Mouse (Mus musculus) CD4-positive helper T cell, adult 2 months (primary cell): ENCODE results near the gene Rora.

ENCODE experiments used
- DNase-seq: peaks from one replicate; pipeline ENCODE4 v3.0.0-alpha.2; 2012; ENCODE audit warnings: low read depth, missing footprints, low spot score

Rora gene

GRCm38 (mm10) chr9:69345550-69345949 lies 692.0 kb downstream of the Rora start:
- DNase-seq = no peak

DNA sequence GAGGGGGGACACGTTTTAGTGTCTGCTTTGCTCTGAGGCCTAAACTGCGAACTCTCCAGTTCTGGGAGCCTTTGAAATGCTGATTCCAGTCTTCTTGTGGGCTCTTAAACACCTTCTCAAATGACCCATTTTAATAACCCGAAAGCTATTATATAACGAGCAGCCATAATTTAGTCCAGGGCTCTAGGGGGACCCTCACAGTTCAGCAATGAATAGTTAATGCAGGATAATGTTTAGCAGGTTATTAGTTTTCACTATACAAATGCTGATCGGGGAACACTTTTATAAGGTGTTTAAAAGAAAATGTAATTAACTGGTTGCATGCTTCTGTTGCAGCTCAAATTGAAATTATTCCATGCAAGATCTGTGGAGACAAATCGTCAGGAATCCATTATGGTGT lies 694.2 kb downstream of the Rora start:
- no peak for DNase-seq

GRCm38 (mm10) chr9:69349537-69349936 lies 696.0 kb downstream of the Rora start:
- DNase-seq = peak; percentile 37

- DNase-seq = no peak
Measured at GRCm38 (mm10) chr9:69354228-69354627, 700.6 kb downstream of the Rora start.

DNA sequence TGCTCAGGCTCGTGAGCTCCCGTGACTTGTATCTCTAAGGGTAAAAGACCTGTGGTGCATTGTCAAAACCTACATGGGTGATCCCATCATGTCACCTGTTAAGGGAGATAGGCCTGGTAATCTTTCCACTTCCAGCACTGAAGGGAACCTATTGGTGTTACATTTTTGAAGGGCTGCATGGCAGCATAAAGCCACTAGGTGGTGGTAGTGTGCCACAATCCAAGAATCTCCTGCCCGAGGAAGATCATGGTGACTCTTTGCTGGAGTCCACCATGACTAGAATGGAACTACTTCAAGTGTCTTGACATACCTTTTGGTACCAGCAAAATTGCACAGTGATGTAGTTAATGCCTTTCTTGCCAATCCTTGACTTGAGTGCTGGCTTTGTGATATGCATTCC lies 704.2 kb downstream of the Rora start:
- DNase-seq = peak; percentile 57

GRCm38 (mm10) chr9:69358797-69359196 lies 705.2 kb downstream of the Rora start:
- no peak for DNase-seq

GRCm38 (mm10) chr9:69361951-69362445 lies 708.4 kb downstream of the Rora start:
- DNase-seq = no peak

- DNase-seq = no peak
Measured at GRCm38 (mm10) chr9:69362766-69363165, 709.2 kb downstream of the Rora start.

DNA sequence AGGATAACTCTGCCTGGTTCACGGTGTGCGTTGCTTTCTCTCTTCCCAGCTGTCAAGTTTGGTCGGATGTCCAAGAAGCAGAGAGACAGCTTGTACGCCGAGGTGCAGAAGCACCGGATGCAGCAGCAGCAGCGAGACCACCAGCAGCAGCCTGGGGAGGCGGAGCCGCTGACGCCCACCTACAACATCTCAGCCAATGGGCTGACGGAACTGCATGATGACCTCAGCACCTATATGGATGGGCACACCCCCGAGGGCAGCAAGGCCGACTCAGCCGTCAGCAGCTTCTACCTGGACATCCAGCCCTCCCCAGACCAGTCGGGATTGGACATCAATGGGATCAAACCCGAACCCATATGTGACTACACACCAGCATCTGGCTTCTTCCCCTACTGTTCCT lies 710.5 kb downstream of the Rora start:
- DNase-seq = no peak

- no peak for DNase-seq
Measured at GRCm38 (mm10) chr9:69367055-69367454, 713.5 kb downstream of the Rora start.

DNA sequence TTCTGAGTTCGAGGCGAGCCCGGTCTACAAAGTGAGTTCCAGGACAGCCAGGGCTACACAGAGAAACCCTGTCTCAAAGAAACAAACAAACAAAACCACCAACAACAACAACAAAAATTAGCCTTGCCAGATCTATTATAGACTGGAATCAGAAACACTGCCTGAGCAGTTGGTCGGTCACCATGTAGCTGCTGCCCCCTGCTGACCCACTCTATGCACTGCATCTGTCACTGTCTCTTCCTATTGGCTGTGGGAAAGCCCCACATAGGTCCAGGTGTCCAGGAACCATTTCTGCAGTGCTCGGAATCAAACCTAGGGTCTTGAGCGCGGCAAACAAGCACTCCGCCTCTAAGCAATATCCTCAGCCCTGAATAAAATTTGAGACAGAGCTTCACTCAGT lies 714.5 kb downstream of the Rora start:
- DNase-seq = peak; percentile 57

- DNase-seq = no peak
Measured at GRCm38 (mm10) chr9:69371046-69371724, 717.6 kb downstream of the Rora start.

DNA sequence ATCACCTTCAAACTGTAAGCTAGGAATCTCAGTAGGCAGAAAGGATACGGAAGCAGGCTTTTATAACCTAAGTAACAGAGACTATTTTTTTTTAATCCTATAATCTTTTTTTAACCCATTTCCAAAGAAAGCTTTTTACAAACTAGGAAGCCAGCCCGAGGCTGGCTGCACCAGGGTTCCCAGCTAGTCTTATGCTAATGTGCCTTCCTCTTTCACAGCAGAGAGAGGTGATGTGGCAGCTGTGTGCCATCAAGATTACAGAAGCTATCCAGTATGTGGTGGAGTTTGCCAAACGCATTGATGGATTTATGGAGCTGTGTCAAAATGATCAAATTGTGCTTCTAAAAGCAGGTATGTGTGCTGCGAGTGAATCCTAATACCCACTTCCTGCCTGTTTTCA lies 719.3 kb downstream of the Rora start:
- DNase-seq = no peak

DNA sequence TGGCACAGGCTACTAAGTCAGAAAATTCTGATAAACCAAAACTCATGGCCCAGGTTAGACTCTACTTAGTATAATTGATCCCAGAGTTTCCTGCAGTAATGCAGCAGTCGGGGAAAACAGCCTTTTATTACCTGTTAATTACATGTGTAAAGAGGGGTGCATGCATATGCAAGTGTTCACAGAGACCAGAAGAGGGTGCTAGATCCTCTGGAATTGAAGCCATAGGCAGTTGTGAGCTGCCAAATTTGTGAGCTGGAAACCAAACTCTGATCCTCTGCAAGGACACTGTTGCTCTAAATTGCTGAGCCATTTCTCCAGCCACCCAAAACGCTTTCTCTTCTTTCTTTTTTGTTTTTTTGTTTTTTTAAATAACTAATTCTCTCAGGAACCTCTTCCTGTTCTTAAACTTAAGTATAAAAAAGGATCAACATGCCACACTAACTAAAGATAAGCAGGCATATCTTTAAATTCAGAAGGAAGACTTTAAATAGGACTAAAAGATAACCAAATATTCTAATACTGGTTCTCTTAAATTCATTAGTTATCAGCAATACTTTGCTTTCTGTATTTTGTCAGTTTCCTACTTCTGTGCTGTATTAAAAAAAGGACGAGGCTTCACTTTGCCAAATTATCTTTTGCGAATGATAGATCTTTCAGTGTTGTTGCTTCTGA lies 723.5 kb downstream of the Rora start:
- DNase-seq = no peak

GRCm38 (mm10) chr9:69377654-69378045 lies 724.1 kb downstream of the Rora start:
- no peak for DNase-seq

DNA sequence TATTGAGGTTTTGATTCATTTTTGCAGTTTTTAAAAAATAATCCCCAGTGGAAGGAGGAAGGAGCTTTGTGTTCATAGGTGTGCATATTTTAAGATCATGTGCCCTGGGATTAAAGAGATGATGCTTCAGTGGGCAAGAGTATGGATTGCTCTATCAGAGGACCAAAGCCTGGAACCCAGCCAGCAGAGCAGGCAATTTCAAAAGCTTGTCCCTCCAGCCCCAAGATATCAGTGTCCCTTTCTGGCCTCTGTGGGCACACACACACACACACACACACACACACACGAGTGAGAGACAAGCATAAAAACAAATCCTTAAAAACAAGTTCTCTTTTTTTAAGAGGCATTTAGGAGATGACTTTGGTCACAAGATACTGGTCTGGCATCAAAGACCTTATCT lies 727.0 kb downstream of the Rora start:
- DNase-seq = no peak

DNA sequence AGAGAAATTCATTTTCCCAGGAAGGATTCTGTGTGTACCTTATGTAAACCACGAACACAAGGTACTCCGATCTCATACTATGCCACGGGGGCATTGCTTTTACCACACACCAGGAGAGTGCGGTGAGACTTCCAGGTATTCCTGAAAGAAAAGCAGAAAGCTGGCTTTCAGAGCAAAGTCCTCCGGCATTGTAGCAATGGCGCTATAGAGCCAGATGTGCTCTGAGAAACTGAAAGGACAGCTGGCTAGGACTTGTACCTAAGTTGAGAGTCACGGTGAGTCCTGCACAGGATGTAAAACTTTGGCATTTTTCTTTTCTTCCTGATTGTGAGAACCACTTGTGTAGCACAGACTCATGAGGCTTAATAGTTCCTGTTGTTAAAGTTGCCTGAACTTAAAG lies 728.2 kb downstream of the Rora start:
- no peak for DNase-seq

- no peak for DNase-seq
Measured at GRCm38 (mm10) chr9:69384475-69384874, 730.9 kb downstream of the Rora start.

DNA sequence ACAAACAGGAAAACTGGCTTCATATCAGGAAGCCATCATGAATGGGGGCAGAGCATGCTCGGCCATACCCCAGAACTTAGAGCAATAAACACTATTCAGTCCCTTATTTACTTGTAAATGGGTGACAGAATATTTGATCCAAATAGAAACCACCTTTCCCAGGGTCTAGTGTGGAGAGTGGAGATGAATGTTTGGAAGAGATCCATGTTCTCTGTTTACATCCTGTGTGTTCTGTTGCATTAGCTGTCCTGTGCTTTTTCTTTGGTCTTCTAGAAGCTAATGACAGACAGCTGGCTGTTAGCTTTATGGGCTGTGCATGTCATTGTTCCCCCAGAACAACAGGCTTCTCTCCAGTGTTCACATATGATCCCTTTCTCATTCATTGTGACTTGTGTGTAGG lies 731.3 kb downstream of the Rora start:
- no peak for DNase-seq

DNA sequence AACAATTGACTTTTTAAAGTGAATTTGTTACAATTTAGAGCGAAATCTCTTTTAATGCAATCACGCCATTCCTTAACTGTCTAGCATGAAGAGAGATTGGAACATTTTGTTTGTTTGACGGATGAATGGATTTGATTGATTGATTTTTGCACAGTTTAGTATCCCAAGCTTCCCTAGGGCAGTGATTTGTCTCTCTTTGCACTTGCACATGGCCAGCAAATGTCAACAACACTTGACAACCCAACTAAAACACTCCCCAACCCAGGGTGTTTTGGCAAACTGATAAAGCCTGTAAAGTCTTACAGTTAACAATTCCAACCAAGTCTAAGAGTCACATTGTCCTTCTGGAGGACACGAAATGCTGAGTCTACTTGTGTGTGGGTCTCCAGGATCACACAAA lies 733.7 kb downstream of the Rora start:
- DNase-seq = no peak

DNA sequence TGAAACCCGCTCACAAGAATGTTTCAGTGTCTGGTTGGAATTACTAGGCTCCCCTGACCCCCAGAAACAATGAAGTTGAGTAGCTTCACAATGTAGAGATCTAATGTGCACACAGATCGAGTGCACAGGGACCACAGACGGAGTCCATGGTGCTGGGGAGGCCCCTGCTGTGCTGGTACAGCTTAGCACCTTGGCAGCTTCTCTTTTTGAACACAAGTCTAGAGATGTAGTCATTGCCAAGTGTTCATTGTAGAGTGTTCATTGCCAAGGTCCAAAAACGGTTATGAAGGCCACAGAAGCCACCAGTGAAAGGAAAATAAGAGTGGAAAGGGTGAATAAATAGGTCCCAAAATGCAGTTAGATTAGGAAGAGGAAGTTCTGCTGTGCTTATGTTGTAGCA lies 737.0 kb downstream of the Rora start:
- no peak for DNase-seq

DNA sequence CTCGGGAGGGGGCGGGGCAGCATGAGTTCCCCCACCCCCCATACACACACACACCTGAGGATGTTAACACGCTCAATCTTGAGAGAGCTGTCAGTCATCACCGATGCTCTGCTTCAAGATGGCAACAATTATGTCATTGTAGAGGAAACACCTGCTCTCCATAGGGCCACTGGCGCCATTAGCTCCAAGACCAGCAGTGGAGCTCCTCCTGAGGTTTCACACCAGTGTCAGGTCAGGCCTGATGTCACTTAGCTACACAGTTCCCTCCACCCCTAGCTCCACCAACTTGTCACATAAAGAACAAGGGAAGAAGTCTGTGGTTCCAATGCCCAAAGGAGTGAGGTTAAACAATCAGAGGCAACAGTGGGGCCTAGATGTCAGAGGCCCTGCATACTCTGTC lies 740.6 kb downstream of the Rora start:
- no peak for DNase-seq

DNA sequence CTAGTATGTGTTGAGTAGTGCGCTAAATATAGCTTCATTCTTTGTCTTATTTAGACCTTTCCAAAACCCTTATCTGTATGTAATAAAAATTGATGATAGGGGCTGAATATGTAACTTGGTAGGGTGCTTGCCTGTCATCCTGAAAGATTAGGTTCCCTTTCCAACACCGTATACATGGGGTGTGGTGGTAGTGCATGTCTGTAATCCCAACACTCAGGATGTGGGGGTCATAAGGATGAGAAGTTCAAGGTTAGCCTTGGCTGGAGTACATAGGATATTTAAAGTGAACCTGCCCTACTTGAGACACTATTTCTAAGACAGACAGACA lies 743.8 kb downstream of the Rora start:
- DNase-seq = no peak
